Mouse (Mus musculus): ENCODE results near the gene Arsg. TPM values are rescaled to one million over a fixed set of nuclear protein-coding genes. Genes with fewer than 3 reads are reported as not detected.

Arsg gene
- polyA plus RNA-seq (2017; shearing (Covaris generic)), result 3.1 TPM

DNA sequence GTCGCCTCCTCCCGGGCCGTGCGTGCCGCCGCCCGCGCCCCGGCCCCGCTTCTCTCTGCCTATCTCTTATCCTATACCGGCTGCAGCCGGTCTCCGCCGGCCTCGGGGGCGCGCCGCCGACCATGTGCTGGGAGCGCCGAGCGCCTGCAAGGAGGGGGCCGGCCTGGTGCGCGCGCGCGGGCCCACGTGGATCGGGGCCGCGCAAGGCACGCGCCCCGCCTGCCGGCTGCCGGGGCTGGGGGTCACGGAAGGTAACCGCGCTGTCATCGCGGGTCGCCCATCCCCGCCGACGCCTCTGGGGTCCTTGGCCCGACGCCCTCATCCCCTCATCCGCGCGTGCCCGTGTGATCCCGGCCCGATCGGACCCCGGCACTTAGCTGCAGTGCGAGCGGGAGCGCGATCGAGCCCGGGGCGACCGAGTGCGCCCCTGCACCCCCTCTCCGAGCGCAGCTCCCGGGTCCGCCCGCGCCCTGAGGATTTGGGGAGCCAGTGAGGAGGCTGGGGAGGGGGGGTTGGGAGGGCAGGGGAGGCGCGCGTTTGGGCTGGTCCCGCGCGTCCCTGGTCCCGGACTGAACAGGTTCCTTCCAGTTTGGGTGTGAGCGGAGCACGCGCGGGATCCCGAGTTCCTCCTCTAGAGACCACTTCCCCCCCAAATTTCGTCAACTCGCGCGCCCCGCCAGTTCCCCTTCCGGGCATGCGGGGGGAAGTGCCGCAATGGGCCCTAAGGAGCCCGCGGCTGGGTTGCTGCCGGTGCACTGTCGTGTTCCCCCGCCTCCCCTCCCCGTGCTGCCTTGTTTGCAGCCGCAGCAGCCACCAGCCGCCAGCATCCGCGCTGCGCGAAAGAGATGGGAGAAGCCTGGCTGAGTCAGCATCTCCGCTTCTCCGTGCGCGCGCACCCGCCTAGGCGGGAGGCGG lies at the start of gene Arsg, which contains the start of gene Slc16a6:
TSS of gene Arsg (plus strand) at position 204 of the 915 bp plus-strand sequence.
TSS of gene Slc16a6 (minus strand) at position 428 of the 915 bp plus-strand sequence.

GRCm38 (mm10) chr11:109425392-109426271 lies 47.5 kb upstream of the Arsg start, which contains the start of gene Amz2:
Amz2 (plus strand) TSS chr11:109425946.

DNA sequence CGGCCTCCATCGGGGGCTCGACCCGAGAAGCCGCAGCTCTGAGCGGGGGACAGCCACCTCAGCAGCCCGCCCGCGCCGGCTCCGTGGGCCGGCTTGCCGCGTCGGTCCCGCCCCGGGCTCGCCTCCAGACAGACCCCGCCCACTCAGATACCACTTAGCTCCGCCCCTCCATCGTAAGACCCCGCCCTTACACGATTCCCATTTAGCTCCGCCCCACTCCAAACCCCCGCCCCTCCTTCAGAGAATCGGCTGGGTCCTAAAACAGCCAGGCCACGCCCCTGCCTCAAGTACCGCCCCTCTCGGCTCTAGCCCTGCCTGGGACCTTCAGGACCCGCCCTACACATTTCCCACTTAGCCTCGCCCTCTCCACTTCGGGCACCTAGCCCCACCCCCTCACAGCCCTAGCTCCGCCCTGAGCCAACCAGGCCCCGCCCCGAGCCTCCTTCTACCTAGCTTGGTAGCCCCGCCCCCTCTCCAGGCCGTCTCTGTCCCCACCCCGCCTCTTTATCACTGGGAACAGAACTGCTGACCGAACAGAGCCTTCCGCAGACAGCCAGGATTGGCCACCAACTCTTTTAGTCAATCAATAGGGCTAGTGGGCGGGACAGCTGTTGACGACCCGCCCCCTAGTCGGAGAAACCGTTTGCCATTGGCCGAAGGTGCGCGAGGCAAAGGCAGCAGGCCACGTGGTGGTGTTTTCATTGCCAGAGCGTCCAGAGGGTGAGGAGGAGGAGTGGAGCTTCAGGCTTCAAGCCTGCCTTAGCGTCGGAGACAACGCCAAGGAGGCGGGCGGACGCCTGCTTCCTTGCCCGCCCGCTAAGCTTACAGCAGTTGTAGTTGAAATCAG lies 138.4 kb downstream of the Arsg start, which contains the start of gene Wipi1:
TSS of gene Wipi1 (minus strand) at position 665 of the 847 bp plus-strand sequence.

Other genes with a start within 250 kb of the Arsg start
- gene Rgs9, start 175.2 kb upstream of the Arsg start, polyA plus RNA-seq (2017; shearing (Covaris generic)), result 8.1 TPM
- gene Gna13, start 110.5 kb upstream of the Arsg start, polyA plus RNA-seq (2017; shearing (Covaris generic)), result 64.9 TPM
- gene 9930022D16Rik, start 59.5 kb upstream of the Arsg start, polyA plus RNA-seq (2017; shearing (Covaris generic)), result 0.25 TPM
- gene Amz2, start 47.4 kb upstream of the Arsg start, polyA plus RNA-seq (2017; shearing (Covaris generic)), result 34.2 TPM
- gene Slc16a6, start 224 bp downstream of the Arsg start, polyA plus RNA-seq (2017; shearing (Covaris generic)), result 17.3 TPM
- gene Wipi1, start 138.6 kb downstream of the Arsg start, polyA plus RNA-seq (2017; shearing (Covaris generic)), result 0.11 TPM
- 428 TPM for gene Prkar1a, start 176.0 kb downstream of the Arsg start, polyA plus RNA-seq (2017; shearing (Covaris generic))
- 2.7 TPM for gene Fam20a, start 248.9 kb downstream of the Arsg start, polyA plus RNA-seq (2017; shearing (Covaris generic))